Mouse (Mus musculus): ENCODE data around the gene Ubox5. TPM values are rescaled to one million over a fixed set of nuclear protein-coding genes. Genes with fewer than 3 reads are reported as not detected.
A peak's percentile ranks its signal among the peaks of the same experiment; 100 is the strongest.

Gene Ubox5
- polyA plus RNA-seq (2015; fragmentation: Nextera tagmentation; extraction: Ambion mirVana), result 4.1 and 4.5 TPM in 2 replicates

DNA sequence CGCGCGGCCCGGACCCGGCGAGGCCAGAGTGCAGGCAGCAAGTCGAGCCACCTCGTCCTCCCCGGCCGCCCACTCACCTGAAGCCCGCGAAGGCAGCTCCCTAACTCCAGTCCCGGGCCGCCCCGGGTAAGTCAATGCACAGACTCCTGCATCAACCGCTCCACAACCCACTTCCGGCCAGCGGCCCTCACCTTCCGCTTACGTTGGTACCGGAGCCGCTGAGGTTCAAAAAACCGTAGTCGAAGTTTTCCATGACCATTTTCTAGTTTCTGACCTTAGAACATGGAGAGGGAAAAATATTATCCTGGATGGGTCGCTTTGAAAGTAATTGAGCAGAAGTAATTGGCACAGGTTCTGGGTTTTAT, at the start of gene Ubox5, which contains the start of gene Fastkd5:
Ubox5 (minus strand) TSS at position 200 of the 365 bp plus-strand sequence.
Fastkd5 (minus strand) TSS at position 189 of the 365 bp plus-strand sequence.
- H3K4me2 ChIP-seq (ENCODE audit: low read depth, low read length), result peak within 1 kb of the TSS; percentile 89
- peak within 1 kb of the TSS; percentile 94 for H3K9ac ChIP-seq (ENCODE audit: low read depth, low read length)
- H3K36me3 ChIP-seq (ENCODE audit: control insufficient read depth, insufficient read depth), result peaks cover 7% of the 10 kb centered on the region
- peak within 1 kb of the TSS; percentile 80 for H3K27ac ChIP-seq (ENCODE audit: low read length)
- peaks cover 20% of the 10 kb centered on the region for H3K27me3 ChIP-seq (ENCODE audit: control insufficient read depth, insufficient read depth, low read depth, low read length)
- WGBS (ENCODE audit: insufficient replicate concordance), result under 1% methylated on average over 25 of the region's 25 CpGs
- peak within 1 kb of the TSS; percentile 99 for H3K4me3 ChIP-seq (ENCODE audit: low read depth, low read length)
- H3K4me1 ChIP-seq (ENCODE audit: control insufficient read depth, low read depth, low read length), result peaks cover 13% of the 10 kb centered on the region
- H3K9me3 ChIP-seq (replicated peaks; ENCODE audit: control insufficient read depth, low read length), result no peaks in the 10 kb centered on the region
- peak; percentile 86 for ATAC-seq (ENCODE audit: low read depth)

DNA sequence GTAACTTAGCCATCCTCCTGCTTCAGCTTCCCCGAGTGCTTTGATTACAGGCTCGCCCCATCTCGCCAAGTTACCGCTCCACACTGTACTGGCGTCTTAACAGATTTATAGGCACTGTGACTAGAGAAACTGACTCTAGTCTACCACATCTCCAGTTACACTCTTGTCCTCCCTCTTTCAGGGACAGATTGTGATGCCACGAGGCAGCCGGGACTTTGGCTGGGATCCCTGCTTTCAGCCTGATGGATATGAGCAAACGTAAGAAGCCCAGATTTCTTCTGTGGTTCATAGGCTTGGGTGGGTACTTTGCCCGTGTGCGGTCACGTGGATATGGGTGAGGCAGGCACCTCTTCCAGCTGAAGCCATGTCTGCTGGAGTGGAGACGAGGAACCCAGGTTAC, 49.3 kb upstream of the Ubox5 start:
- ATAC-seq (ENCODE audit: low read depth), result no peak
- peaks cover 63% of the 10 kb centered on the region for H3K36me3 ChIP-seq (ENCODE audit: control insufficient read depth, insufficient read depth)
- WGBS (ENCODE audit: insufficient replicate concordance), result 90% methylated on average over 12 of the region's 12 CpGs

DNA sequence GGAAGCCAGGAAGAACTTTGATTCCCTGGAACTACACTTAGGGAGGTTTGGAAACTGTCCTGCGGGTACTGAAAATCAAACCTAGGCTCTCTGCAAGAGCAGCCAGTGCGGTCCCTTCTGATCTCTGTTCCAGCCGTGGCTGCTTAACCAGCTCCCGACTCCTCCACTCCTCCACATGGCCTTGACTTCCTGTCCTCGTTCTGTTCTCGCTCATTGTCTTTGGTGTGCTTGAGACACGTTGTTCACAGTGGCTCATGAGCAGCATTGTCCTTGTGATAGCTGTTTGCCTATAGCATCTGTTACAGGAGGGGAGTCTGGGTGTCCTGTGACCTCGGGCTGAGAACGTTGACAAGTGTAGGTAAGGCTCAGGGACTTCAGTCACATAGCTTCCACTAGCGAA, 47.4 kb upstream of the Ubox5 start:
- Histone ChIP-seq H3K4me3 (ENCODE audit: low read depth, low read length) (no peak overlapping the region), H3K27me3 (ENCODE audit: control insufficient read depth, insufficient read depth, low read depth, low read length) (no peaks in the 10 kb centered on the region), H3K36me3 (ENCODE audit: control insufficient read depth, insufficient read depth) (peaks cover 78% of the 10 kb centered on the region), H3K4me2 (ENCODE audit: low read depth, low read length) (no peak overlapping the region), H3K4me1 (ENCODE audit: control insufficient read depth, low read depth, low read length) (no peaks in the 10 kb centered on the region), H3K27ac (ENCODE audit: low read length) (no peak overlapping the region), H3K9me3 (replicated peaks; ENCODE audit: control insufficient read depth, low read length) (no peaks in the 10 kb centered on the region), H3K9ac (ENCODE audit: low read depth, low read length) (no peak overlapping the region)
- WGBS (ENCODE audit: insufficient replicate concordance), result 74% methylated on average over 10 of the region's 10 CpGs
- no peak for ATAC-seq (ENCODE audit: low read depth)

More for the DNA sequence above, 49.3 kb upstream of the Ubox5 start:
- no peak overlapping the region for H3K4me3 ChIP-seq (ENCODE audit: low read depth, low read length)
- H3K9me3 ChIP-seq (replicated peaks; ENCODE audit: control insufficient read depth, low read length), result no peaks in the 10 kb centered on the region
- no peak overlapping the region for H3K4me2 ChIP-seq (ENCODE audit: low read depth, low read length)
- no peak overlapping the region for H3K9ac ChIP-seq (ENCODE audit: low read depth, low read length)
- H3K4me1 ChIP-seq (ENCODE audit: control insufficient read depth, low read depth, low read length), result no peaks in the 10 kb centered on the region
- no peaks in the 10 kb centered on the region for H3K27me3 ChIP-seq (ENCODE audit: control insufficient read depth, insufficient read depth, low read depth, low read length)
- H3K27ac ChIP-seq (ENCODE audit: low read length), result no peak overlapping the region

DNA sequence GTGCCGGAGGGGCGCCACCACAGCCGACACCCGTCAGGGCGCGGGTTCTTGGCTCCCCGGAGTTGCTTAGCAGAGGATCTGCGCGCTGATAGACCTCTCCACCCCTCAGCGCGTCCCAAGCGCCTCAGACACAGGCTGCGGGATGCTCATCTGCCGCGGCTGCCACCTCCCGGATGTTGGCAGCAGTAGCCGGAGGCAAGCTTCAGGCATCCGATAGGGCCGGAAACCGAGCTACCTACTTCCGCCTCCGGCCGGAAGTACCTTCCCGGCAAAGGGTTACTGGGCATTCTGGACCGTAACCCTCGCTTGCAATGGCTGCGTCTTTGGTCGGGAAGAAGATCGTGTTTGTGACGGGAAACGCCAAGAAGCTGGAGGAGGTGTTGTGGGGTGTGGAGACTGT, 37.7 kb upstream of the Ubox5 start, which contains the start of gene Itpa:
Itpa (plus strand) TSS at position 52 of the 400 bp plus-strand sequence.
- peak within 1 kb of the TSS; percentile 88 for H3K4me2 ChIP-seq (ENCODE audit: low read depth, low read length)
- peak within 1 kb of the TSS; percentile 89 for H3K27ac ChIP-seq (ENCODE audit: low read length)
- peaks cover 7% of the 10 kb centered on the region for H3K36me3 ChIP-seq (ENCODE audit: control insufficient read depth, insufficient read depth)
- peak within 1 kb of the TSS; percentile 89 for H3K4me3 ChIP-seq (ENCODE audit: low read depth, low read length)
- peak within 1 kb of the TSS; percentile 82 for H3K9ac ChIP-seq (ENCODE audit: low read depth, low read length)
- ATAC-seq (ENCODE audit: low read depth), result peak; percentile 68
- peaks cover 44% of the 10 kb centered on the region for H3K4me1 ChIP-seq (ENCODE audit: control insufficient read depth, low read depth, low read length)
- WGBS (ENCODE audit: insufficient replicate concordance), result under 1% methylated on average over 31 of the region's 31 CpGs
- H3K9me3 ChIP-seq (replicated peaks; ENCODE audit: control insufficient read depth, low read length), result no peaks in the 10 kb centered on the region
- H3K27me3 ChIP-seq (ENCODE audit: control insufficient read depth, insufficient read depth, low read depth, low read length), result no peaks in the 10 kb centered on the region

DNA sequence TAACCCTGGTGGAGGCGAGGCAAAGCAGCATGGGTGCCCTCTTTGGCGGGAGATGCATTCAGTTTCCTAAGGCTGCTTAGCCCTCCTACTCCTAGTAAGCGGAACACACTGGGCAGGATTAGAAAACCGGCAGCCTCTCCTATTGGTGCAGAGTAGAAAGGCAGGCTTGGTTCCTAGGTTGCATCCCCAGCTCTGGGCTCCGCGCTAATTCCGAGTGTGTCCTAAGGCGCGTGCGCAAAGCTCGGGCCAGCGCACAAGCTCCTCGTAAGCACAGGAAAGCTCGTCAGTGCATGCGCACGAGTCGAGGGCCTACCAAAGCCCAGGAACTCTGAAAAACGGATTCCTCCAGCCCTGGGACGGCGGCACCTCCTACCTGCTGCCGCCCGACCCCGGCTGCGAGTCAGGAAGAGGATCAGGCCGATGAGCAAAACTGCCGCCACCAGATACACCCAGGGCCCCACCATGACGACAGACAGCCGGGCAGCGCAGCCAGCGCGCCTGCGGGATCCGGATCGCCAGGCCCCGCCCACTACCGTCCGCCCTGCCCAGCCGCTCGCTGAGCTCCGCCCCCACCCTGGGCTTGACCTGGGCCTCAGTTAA, 34.4 kb upstream of the Ubox5 start, which contains the start of gene Ddrgk1:
Ddrgk1 (minus strand) TSS at position 558 of the 600 bp plus-strand sequence.
- Histone ChIP-seq H3K4me2 (ENCODE audit: low read depth, low read length) (peak within 1 kb of the TSS; percentile 88), H3K36me3 (ENCODE audit: control insufficient read depth, insufficient read depth) (peaks cover 10% of the 10 kb centered on the region; the same call in 1 of the 2 replicates), H3K9ac (ENCODE audit: low read depth, low read length) (peak within 1 kb of the TSS; percentile 94), H3K4me1 (ENCODE audit: control insufficient read depth, low read depth, low read length) (peaks cover 37% of the 10 kb centered on the region), H3K27ac (ENCODE audit: low read length) (peak within 1 kb of the TSS; percentile 98), H3K27me3 (ENCODE audit: control insufficient read depth, insufficient read depth, low read depth, low read length) (no peaks in the 10 kb centered on the region), H3K4me3 (ENCODE audit: low read depth, low read length) (peak within 1 kb of the TSS; percentile 80), H3K9me3 (replicated peaks; ENCODE audit: control insufficient read depth, low read length) (no peaks in the 10 kb centered on the region)
- peak; percentile 92 for ATAC-seq (ENCODE audit: low read depth)
- WGBS (ENCODE audit: insufficient replicate concordance), result under 1% methylated on average over 40 of the region's 40 CpGs

DNA sequence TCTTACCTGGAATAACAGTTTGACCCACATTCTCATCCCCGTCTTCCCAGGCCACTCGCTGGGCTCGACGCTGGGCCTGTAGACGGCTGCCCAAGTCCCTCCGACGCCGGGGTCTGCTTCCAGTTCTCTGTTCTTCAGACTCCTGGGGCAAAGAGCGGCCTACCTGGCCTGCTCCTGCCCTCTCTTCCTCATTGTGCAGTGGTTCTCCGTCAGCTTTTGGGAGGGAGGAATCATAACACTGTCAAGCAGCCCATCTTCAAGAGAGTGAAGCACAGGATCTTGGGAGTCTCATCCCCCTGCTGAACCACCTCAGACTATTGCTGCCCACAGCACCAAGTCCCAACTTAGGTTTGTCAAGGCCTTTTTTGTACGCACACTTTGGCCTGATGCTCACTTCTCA, 33.5 kb upstream of the Ubox5 start:
- ATAC-seq (ENCODE audit: low read depth), result no peak
- Histone ChIP-seq H3K27me3 (ENCODE audit: control insufficient read depth, insufficient read depth, low read depth, low read length) (no peaks in the 10 kb centered on the region), H3K4me2 (ENCODE audit: low read depth, low read length) (peak overlapping the region; percentile 88), H3K4me3 (ENCODE audit: low read depth, low read length) (peak overlapping the region; percentile 80), H3K36me3 (ENCODE audit: control insufficient read depth, insufficient read depth) (peaks cover 14% of the 10 kb centered on the region), H3K4me1 (ENCODE audit: control insufficient read depth, low read depth, low read length) (peaks cover 30% of the 10 kb centered on the region), H3K27ac (ENCODE audit: low read length) (peak overlapping the region; percentile 98; the same call in 1 of the 2 replicates), H3K9ac (ENCODE audit: low read depth, low read length) (peak overlapping the region; percentile 94), H3K9me3 (replicated peaks; ENCODE audit: control insufficient read depth, low read length) (no peaks in the 10 kb centered on the region)
- WGBS (ENCODE audit: insufficient replicate concordance), result 86% methylated on average over 11 of the region's 11 CpGs

DNA sequence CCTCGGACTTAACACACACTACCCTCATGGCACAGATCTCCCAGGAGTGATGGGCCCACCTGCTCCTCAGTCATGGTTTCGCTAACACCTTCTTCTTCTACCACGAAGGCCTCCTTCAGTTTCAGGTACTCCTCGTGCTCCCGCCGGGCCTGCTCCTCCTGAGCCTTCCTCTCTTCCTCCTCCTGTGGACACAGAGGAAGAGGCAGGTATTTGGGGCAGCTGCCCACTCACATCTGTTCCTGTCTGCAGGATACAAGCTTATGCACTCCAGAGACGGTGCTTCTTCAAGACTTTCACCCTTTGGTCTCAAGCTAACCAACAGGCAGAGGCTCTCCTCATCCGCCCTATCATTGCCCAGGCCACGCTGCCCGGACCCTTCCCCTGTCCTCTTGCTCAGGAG, 28.7 kb upstream of the Ubox5 start:
- 89% methylated on average over 10 of the region's 10 CpGs for WGBS (ENCODE audit: insufficient replicate concordance)
- H3K4me2 ChIP-seq (ENCODE audit: low read depth, low read length), result no peak overlapping the region
- H3K27ac ChIP-seq (ENCODE audit: low read length), result no peak overlapping the region
- no peaks in the 10 kb centered on the region for H3K9me3 ChIP-seq (replicated peaks; ENCODE audit: control insufficient read depth, low read length)
- H3K4me3 ChIP-seq (ENCODE audit: low read depth, low read length), result no peak overlapping the region
- H3K4me1 ChIP-seq (ENCODE audit: control insufficient read depth, low read depth, low read length), result peaks cover 42% of the 10 kb centered on the region
- ATAC-seq (ENCODE audit: low read depth), result no peak
- peaks cover 35% of the 10 kb centered on the region for H3K36me3 ChIP-seq (ENCODE audit: control insufficient read depth, insufficient read depth)
- no peaks in the 10 kb centered on the region for H3K27me3 ChIP-seq (ENCODE audit: control insufficient read depth, insufficient read depth, low read depth, low read length)
- no peak overlapping the region for H3K9ac ChIP-seq (ENCODE audit: low read depth, low read length)

DNA sequence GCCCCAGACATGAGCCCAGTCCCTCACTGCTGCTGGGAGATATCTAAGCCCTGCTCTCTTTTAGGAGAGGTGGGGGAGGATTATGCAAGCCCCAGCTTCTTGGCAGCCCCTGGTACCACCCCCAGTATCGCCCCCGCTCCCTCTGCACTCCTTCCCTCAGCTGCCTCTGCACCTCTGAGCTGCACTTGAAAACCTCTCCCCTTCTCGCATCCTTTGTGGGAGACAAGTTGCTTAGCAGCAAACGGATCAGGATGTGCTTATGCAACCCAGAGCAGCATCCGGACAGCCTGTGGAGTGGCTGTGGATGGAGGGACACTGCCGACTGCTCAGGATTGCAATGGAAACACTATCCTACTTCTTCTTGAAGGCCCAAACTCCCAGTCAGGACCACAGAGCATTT, 27.7 kb upstream of the Ubox5 start:
- Histone ChIP-seq H3K9ac (ENCODE audit: low read depth, low read length) (no peak overlapping the region), H3K4me2 (ENCODE audit: low read depth, low read length) (no peak overlapping the region), H3K36me3 (ENCODE audit: control insufficient read depth, insufficient read depth) (peaks cover 35% of the 10 kb centered on the region), H3K4me1 (ENCODE audit: control insufficient read depth, low read depth, low read length) (peaks cover 36% of the 10 kb centered on the region), H3K27me3 (ENCODE audit: control insufficient read depth, insufficient read depth, low read depth, low read length) (no peaks in the 10 kb centered on the region), H3K9me3 (replicated peaks; ENCODE audit: control insufficient read depth, low read length) (no peaks in the 10 kb centered on the region), H3K4me3 (ENCODE audit: low read depth, low read length) (no peak overlapping the region), H3K27ac (ENCODE audit: low read length) (no peak overlapping the region)
- 84% methylated on average over 6 of the region's 6 CpGs for WGBS (ENCODE audit: insufficient replicate concordance)
- ATAC-seq (ENCODE audit: low read depth), result no peak

DNA sequence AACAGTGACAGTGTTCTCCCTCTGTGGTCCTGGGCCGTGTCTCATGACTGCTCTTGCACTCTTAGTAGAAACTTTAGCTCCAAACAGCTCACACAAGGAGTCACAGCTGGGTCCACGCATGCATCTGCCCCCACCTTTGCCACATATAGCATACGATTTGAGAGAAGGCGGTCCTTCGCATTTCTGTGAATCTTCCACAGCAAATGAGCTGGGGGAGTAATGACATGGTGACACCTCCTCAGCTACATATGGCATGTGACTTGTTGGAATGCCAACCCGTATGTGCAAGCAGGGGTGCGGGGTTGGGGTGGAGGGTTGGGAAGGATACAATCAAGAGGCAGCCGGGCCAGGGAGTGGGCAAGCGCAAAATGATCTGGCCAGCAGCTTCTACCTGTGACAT, 26.7 kb upstream of the Ubox5 start:
- Histone ChIP-seq H3K4me1 (ENCODE audit: control insufficient read depth, low read depth, low read length) (peaks cover 36% of the 10 kb centered on the region), H3K27me3 (ENCODE audit: control insufficient read depth, insufficient read depth, low read depth, low read length) (no peaks in the 10 kb centered on the region), H3K9ac (ENCODE audit: low read depth, low read length) (no peak overlapping the region), H3K4me3 (ENCODE audit: low read depth, low read length) (no peak overlapping the region), H3K27ac (ENCODE audit: low read length) (peak overlapping the region; percentile 72; the same call in 1 of the 2 replicates), H3K36me3 (ENCODE audit: control insufficient read depth, insufficient read depth) (peaks cover 33% of the 10 kb centered on the region), H3K4me2 (ENCODE audit: low read depth, low read length) (no peak overlapping the region), H3K9me3 (replicated peaks; ENCODE audit: control insufficient read depth, low read length) (no peaks in the 10 kb centered on the region)
- 91% methylated on average over 9 of the region's 9 CpGs for WGBS (ENCODE audit: insufficient replicate concordance)
- ATAC-seq (ENCODE audit: low read depth), result no peak

Measured in liver, embryonic 16.5 days (tissue).